Mouse (Mus musculus) kidney, adult 2 months (tissue): Measurements from ENCODE around the gene Tmem176a.
A peak's percentile ranks its signal among the peaks of the same experiment; 100 is the strongest.

ENCODE experiments used
- CTCF ChIP-seq: fragments of 200-500 bp; conservative IDR thresholded peaks from 2 replicates; pipeline ENCODE4 v1.5.1; 2011; ENCODE audit warnings: low read depth, mild to moderate bottlenecking, control low read depth, low read length, moderate library complexity, mixed read lengths; ENCODE audit not compliant: insufficient read depth, insufficient read length
- POLR2A ChIP-seq: fragments of 200-500 bp; IDR thresholded peaks from one replicate; pipeline ENCODE4 v1.6.1; 2011; ENCODE audit warnings: low read depth, low read length, control low read depth

DNA sequence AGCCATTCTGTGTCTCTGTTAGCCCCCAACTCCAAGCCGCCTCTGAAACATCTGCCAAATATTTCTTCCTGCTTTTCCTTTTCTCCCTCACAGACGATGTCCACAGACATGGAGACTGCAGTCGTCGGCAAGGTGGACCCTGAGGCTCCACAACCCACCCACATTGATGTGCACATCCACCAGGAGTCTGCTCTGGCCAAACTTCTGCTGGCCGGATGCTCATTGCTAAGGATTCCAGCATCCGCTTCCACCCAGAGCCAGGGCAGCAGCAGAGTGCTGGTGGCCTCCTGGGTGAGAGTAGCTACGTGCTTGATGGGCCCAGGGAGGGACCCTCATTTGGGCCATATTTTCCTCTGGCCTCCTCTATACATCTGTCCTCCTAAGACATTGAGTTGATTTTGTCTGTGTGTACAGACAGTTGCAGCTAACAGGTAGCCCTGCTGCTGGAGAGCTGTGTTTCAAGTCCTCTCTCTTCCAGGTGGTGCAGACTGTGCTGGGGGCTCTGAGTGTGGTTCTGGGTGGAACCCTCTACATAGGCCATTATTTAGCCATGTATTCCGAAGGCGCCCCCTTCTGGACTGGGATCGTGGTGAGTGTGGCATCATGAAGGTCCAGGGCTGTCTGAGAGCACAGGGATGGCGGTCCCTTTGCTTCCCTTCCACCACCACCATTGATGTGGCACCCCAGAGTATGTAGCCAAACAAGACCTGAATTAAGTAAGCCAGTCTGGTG is 1.6 kb downstream of the Tmem176a start:
- TF ChIP-seq CTCF (peak; percentile 68), POLR2A (no peak)
